Mouse (Mus musculus) frontal cortex, postnatal 25 days (tissue): ENCODE data around the gene Robo1.

Experiments used
- DNase-seq, 2 experiments: peaks; one replicate each; pipeline ENCODE4 v3.0.0; 2022; ENCODE audit warnings: low spot score in 2 of 2

The Robo1 gene

GRCm38 (mm10) chr16:72930871-72931270 is 622.8 kb downstream of the Robo1 start:
- DNase-seq = no peak

GRCm38 (mm10) chr16:72934908-72935307 is 626.8 kb downstream of the Robo1 start:
- DNase-seq = no peak

- no peak for DNase-seq
These were observed 629.1 kb downstream of the Robo1 start for GRCm38 (mm10) chr16:72937183-72937582.

GRCm38 (mm10) chr16:72939862-72940261 is 631.8 kb downstream of the Robo1 start:
- DNase-seq = no peak

- no peak for DNase-seq
These were observed 632.7 kb downstream of the Robo1 start for GRCm38 (mm10) chr16:72940786-72941185.

GRCm38 (mm10) chr16:72944403-72944802 is 636.3 kb downstream of the Robo1 start:
- no peak for DNase-seq

GRCm38 (mm10) chr16:72951969-72952368 is 643.9 kb downstream of the Robo1 start:
- no peak for DNase-seq

- no peak for DNase-seq
These were observed 651.1 kb downstream of the Robo1 start for GRCm38 (mm10) chr16:72959018-72959702.

- DNase-seq = no peak
These were observed 651.7 kb downstream of the Robo1 start for GRCm38 (mm10) chr16:72959823-72960222.

GRCm38 (mm10) chr16:72963782-72964181 is 655.7 kb downstream of the Robo1 start:
- DNase-seq = no peak

GRCm38 (mm10) chr16:72967509-72967908 is 659.4 kb downstream of the Robo1 start:
- no peak for DNase-seq

GRCm38 (mm10) chr16:72969990-72970389 is 661.9 kb downstream of the Robo1 start:
- DNase-seq = no peak

- DNase-seq = no peak
These were observed 665.6 kb downstream of the Robo1 start for GRCm38 (mm10) chr16:72973685-72974084.

- DNase-seq = no peak
These were observed 666.6 kb downstream of the Robo1 start for GRCm38 (mm10) chr16:72974681-72975080.

- DNase-seq = no peak
These were observed 668.9 kb downstream of the Robo1 start for GRCm38 (mm10) chr16:72976849-72977576.

- peak; percentile 32 to 60 for DNase-seq
These were observed 671.5 kb downstream of the Robo1 start for GRCm38 (mm10) chr16:72979407-72980219.

- DNase-seq = no peak
These were observed 682.5 kb downstream of the Robo1 start for GRCm38 (mm10) chr16:72990376-72991167.

- DNase-seq = no peak
These were observed 685.1 kb downstream of the Robo1 start for GRCm38 (mm10) chr16:72993189-72993588.

GRCm38 (mm10) chr16:72993594-72993993 is 685.5 kb downstream of the Robo1 start:
- DNase-seq = no peak

GRCm38 (mm10) chr16:72995251-72995954 is 687.3 kb downstream of the Robo1 start:
- DNase-seq = peak; percentile 58 to 60

GRCm38 (mm10) chr16:72995955-72996535 is 687.9 kb downstream of the Robo1 start:
- no peak for DNase-seq
